In genomic region chr10:62897437-62897836, GRCm38 (mm10) we compare ENCODE assay signal across 28 mouse cellular contexts. TPM values are rescaled to one million over a fixed set of nuclear protein-coding genes. Genes with fewer than 3 reads are reported as not detected.
DNase-seq lines count a peak whose midpoint lies in the region; ATAC-seq and TF ChIP-seq lines count a peak whose summit lies in the region.
"Had no signal": no experiment of that assay in that cellular context is flagged by ENCODE, and none has a peak within 500 bp of the region (broad histone marks: within the 10 kb centered on the region; RNA-seq: fewer than 3 reads in every experiment).

No protein-coding gene starts in this region.

- no peak overlapping the region for H3K9ac ChIP-seq in MEL (ENCODE audit: control insufficient read depth, low read depth, low read length, poor library complexity, severe bottlenecking)
- H3K9ac ChIP-seq in forebrain, postnatal 0 days = no peak overlapping the region
- H3K9ac ChIP-seq: embryonic facial prominence, embryonic 13.5 days; embryonic facial prominence, embryonic 15.5 days; forebrain, embryonic 12.5 days had no signal

- peak overlapping the region; percentile 95 for H3K4me3 ChIP-seq in E14TG2a.4 (replicated peaks; ENCODE audit: low read length)
- H3K4me3 ChIP-seq in MEL (ENCODE audit: control insufficient read depth in 1 of 2, insufficient read depth in 1 of 2, low read depth in 2 of 2, low read length in 2 of 2) = no peak overlapping the region
- no peak overlapping the region for H3K4me3 ChIP-seq in forebrain, postnatal 0 days (ENCODE audit: low read depth, low read length)
- H3K4me3 ChIP-seq: embryonic facial prominence, embryonic 13.5 days; embryonic facial prominence, embryonic 15.5 days; erythroblast, embryonic 14.5 days; forebrain, embryonic 10.5 days; forebrain, embryonic 12.5 days had no signal

- H3K4me2 ChIP-seq in forebrain, postnatal 0 days (ENCODE audit: low read depth) = no peak overlapping the region
- H3K4me2 ChIP-seq: embryonic facial prominence, embryonic 13.5 days; embryonic facial prominence, embryonic 15.5 days; forebrain, embryonic 12.5 days had no signal

- H3K27ac ChIP-seq in MEL (ENCODE audit: control insufficient read depth, low read depth, low read length) = no peak overlapping the region
- H3K27ac ChIP-seq in forebrain, postnatal 0 days (ENCODE audit: low read depth, low read length) = no peak overlapping the region
- H3K27ac ChIP-seq: embryonic facial prominence, embryonic 13.5 days; embryonic facial prominence, embryonic 15.5 days; forebrain, embryonic 10.5 days; forebrain, embryonic 12.5 days had no signal

- peaks cover 73% of the 10 kb centered on the region for H3K4me1 ChIP-seq in E14TG2a.4 (replicated peaks; ENCODE audit: low read depth, low read length)
- H3K4me1 ChIP-seq in MEL (ENCODE audit: control insufficient read depth in 1 of 2, insufficient read depth in 2 of 2, low read length in 2 of 2) = no peaks in the 10 kb centered on the region
- no peaks in the 10 kb centered on the region for H3K4me1 ChIP-seq in forebrain, postnatal 0 days (ENCODE audit: insufficient read depth)
- H3K4me1 ChIP-seq: embryonic facial prominence, embryonic 13.5 days; embryonic facial prominence, embryonic 15.5 days; forebrain, embryonic 10.5 days; forebrain, embryonic 12.5 days had no signal

- TF ChIP-seq POLR2A in MEL (IDR thresholded peaks at IDR 0.05; ENCODE audit: control insufficient read depth in 1 of 2, insufficient read depth in 1 of 2, low read depth in 1 of 2, low read length in 2 of 2, poor library complexity in 1 of 2) = no peak

- 92% methylated on average over 3 of the region's 3 CpGs for WGBS in forebrain, postnatal 0 days

- intact Hi-C loops in heart, postnatal 10 days (cut with DNase I) = no loop called here
- intact Hi-C loops in heart, postnatal 36 days (cut with DNase I) = no loop called here

- no peak for TF ChIP-seq RAD21 in MEL (IDR thresholded peaks at IDR 0.05; ENCODE audit: low read depth, low read length)

- H3K79me2 ChIP-seq in MEL (ENCODE audit: control insufficient read depth, insufficient read depth, low read length, poor library complexity) = no peaks in the 10 kb centered on the region

- peaks cover 13% of the 10 kb centered on the region for H3K36me3 ChIP-seq in E14TG2a.4 (ENCODE audit: insufficient read depth, low read length)
- H3K36me3 ChIP-seq in MEL (ENCODE audit: control insufficient read depth in 1 of 2, insufficient read depth in 2 of 2, low read length in 2 of 2) = no peaks in the 10 kb centered on the region
- H3K36me3 ChIP-seq in forebrain, postnatal 0 days (ENCODE audit: insufficient read depth) = no peaks in the 10 kb centered on the region
- H3K36me3 ChIP-seq: embryonic facial prominence, embryonic 13.5 days; embryonic facial prominence, embryonic 15.5 days; forebrain, embryonic 10.5 days; forebrain, embryonic 12.5 days; G1E had no signal

- TF ChIP-seq CTCF in E14TG2a.4 (conservative IDR thresholded peaks at IDR 0.05; ENCODE audit: low read length) (no peak), MEL (IDR thresholded peaks at IDR 0.05 in 2 of 3, conservative IDR thresholded peaks at IDR 0.05 in 1 of 3; ENCODE audit: control insufficient read depth in 1 of 3, insufficient read depth in 1 of 3, low read depth in 2 of 3, low read length in 3 of 3, poor library complexity in 1 of 3, severe bottlenecking in 1 of 3) (no peak)
- TF ChIP-seq CTCF in forebrain, postnatal 0 days (IDR thresholded peaks at IDR 0.05; ENCODE audit: low read depth) = no peak

- TF ChIP-seq EP300 in MEL (IDR thresholded peaks at IDR 0.05; ENCODE audit: low read depth in 1 of 2, low read length in 2 of 2) = no peak

- peak; percentile 51 for DNase-seq in ES-CJ7 (ENCODE audit: low read depth, low spot score)
- DNase-seq in MEL (ENCODE audit: low read depth, low spot score) = no peak
- peak; percentile 52 for DNase-seq in ZHBTc4 (ENCODE audit: low read depth, low spot score)
- DNase-seq in forebrain, postnatal 0 days = no peak
- no peak for DNase-seq in heart, postnatal 10 days
- no peak for DNase-seq in heart, postnatal 36 days
- DNase-seq: adrenal gland, adult 2 months; adrenal gland, postnatal 10 days; adrenal gland, postnatal 25 days; B cell, adult 2 months; cerebellum, adult 11 months; cerebellum, adult 18-20 months; cerebellum, adult 8-10 months; cerebellum, adult 9-11 months; cerebellum, postnatal 14 days; cerebellum, postnatal 36 days; embryo, embryonic 11 days had no signal

- ATAC-seq in forebrain, postnatal 0 days = no peak
- ATAC-seq: CD4-positive, CD25-positive, alpha-beta regulatory T cell, adult 4 months; forebrain, embryonic 14.5 days; forebrain, embryonic 16.5 days had no signal

- no peaks in the 10 kb centered on the region for H3K9me3 ChIP-seq in E14TG2a.4 (ENCODE audit: low read length)
- H3K9me3 ChIP-seq in MEL (replicated peaks; ENCODE audit: insufficient read depth, low read length) = no peaks in the 10 kb centered on the region
- no peaks in the 10 kb centered on the region for H3K9me3 ChIP-seq in forebrain, postnatal 0 days (ENCODE audit: low read length)
- H3K9me3 ChIP-seq: embryonic facial prominence, embryonic 13.5 days; embryonic facial prominence, embryonic 15.5 days; forebrain, embryonic 10.5 days; forebrain, embryonic 12.5 days; G1E had no signal

- no peaks in the 10 kb centered on the region for H3K27me3 ChIP-seq in E14TG2a.4 (ENCODE audit: insufficient read depth, low read length)
- peaks cover 0 to 1% of the 10 kb centered on the region in 2 experiments; a peak in 3 of 4 replicates for H3K27me3 ChIP-seq in MEL (ENCODE audit: control insufficient read depth in 1 of 2, insufficient read depth in 2 of 2, low read length in 2 of 2)
- H3K27me3 ChIP-seq in forebrain, postnatal 0 days (ENCODE audit: insufficient read depth, low read length) = no peaks in the 10 kb centered on the region
- H3K27me3 ChIP-seq: CH12.LX; embryonic facial prominence, embryonic 13.5 days; embryonic facial prominence, embryonic 15.5 days; forebrain, embryonic 12.5 days had no signal

TF ChIP-seq in MEL, 35 proteins besides CTCF, POLR2A, EP300 and RAD21:
- TF ChIP-seq CHD2 (IDR thresholded peaks at IDR 0.05; ENCODE audit: low read length) (no peak), NRF1 (IDR thresholded peaks at IDR 0.05; ENCODE audit: insufficient read depth, low read depth, low read length, poor library complexity, severe bottlenecking) (no peak), ZKSCAN1 (IDR thresholded peaks at IDR 0.05; ENCODE audit: low read depth, low read length) (no peak), ZC3H11A (IDR thresholded peaks at IDR 0.05; ENCODE audit: low read depth, low read length) (no peak), BHLHE40 (IDR thresholded peaks at IDR 0.05; ENCODE audit: borderline replicate concordance, low read depth, low read length) (no peak), TBP (IDR thresholded peaks at IDR 0.05; ENCODE audit: low read depth, low read length) (peak; percentile 61; the same call in 1 of the 2 replicates)

RNA-seq across cellular contexts. Expression of gene Tet1, which starts 11.4 kb away (rescaled TPM):
- 0.03 and 0.08 TPM in 2 replicates for total RNA-seq in MEL (2012; rRNA removed)
- under 1 TPM in 1 of 2 experiments, not detected in 1; 0.08 TPM for polyA plus RNA-seq in MEL (2012; ENCODE audit: insufficient read depth in 1 of 2, insufficient read length in 2 of 2, low read depth in 1 of 2, low replicate concordance in 2 of 2, missing spikeins in 1 of 2)
- 26.2 and 32.7 TPM in 2 replicates for total RNA-seq in forebrain, postnatal 0 days (2014; rRNA removed)
- polyA plus RNA-seq in forebrain, postnatal 0 days (2015; fragmentation: Nextera tagmentation; extraction: Ambion mirVana) = 17.2 and 32.1 TPM in 2 replicates
- 10 to 100 TPM; 23.3 to 35.6 TPM for total RNA-seq in heart, postnatal 10 days (2021)
- total RNA-seq in heart, postnatal 36 days (2021) = 1 to 10 TPM; 6.2 to 8.7 TPM
- polyA plus RNA-seq: erythroblast, embryonic 14.5 days; G1E had no signal

RNA-seq across cellular contexts. Expression of gene Slc25a16, which starts 23.0 kb away (rescaled TPM):
- total RNA-seq in MEL (2012; rRNA removed) = 7.7 and 8.3 TPM in 2 replicates
- 10 to 100 TPM in 1 of 2 experiments, not detected in 1; 12.1 TPM for polyA plus RNA-seq in MEL (2012; ENCODE audit: insufficient read depth in 1 of 2, insufficient read length in 2 of 2, low read depth in 1 of 2, low replicate concordance in 2 of 2, missing spikeins in 1 of 2)
- 23.1 and 25.1 TPM in 2 replicates for total RNA-seq in forebrain, postnatal 0 days (2014; rRNA removed)
- 10.4 and 15.1 TPM in 2 replicates for polyA plus RNA-seq in forebrain, postnatal 0 days (2015; fragmentation: Nextera tagmentation; extraction: Ambion mirVana)
- 10 to 100 TPM; 29.5 to 30.7 TPM for total RNA-seq in heart, postnatal 10 days (2021)
- total RNA-seq in heart, postnatal 36 days (2021) = 10 to 100 TPM; 22.6 to 26.9 TPM

RNA-seq across cellular contexts. Expression of gene Dna2, which starts 49.4 kb away (rescaled TPM):
- 28.0 and 30.3 TPM in 2 replicates for total RNA-seq in MEL (2012; rRNA removed)
- 10 to 100 TPM in 1 of 2 experiments, not detected in 1; 40.9 TPM for polyA plus RNA-seq in MEL (2012; ENCODE audit: insufficient read depth in 1 of 2, insufficient read length in 2 of 2, low read depth in 1 of 2, low replicate concordance in 2 of 2, missing spikeins in 1 of 2)
- 2.8 and 2.9 TPM in 2 replicates for total RNA-seq in forebrain, postnatal 0 days (2014; rRNA removed)
- 1.8 and 2.0 TPM in 2 replicates for polyA plus RNA-seq in forebrain, postnatal 0 days (2015; fragmentation: Nextera tagmentation; extraction: Ambion mirVana)
- 1 to 10 TPM; 3.3 to 3.5 TPM for total RNA-seq in heart, postnatal 10 days (2021)
- total RNA-seq in heart, postnatal 36 days (2021) = under 1 TPM; 0.56 to 0.76 TPM

Comparison
In these comparisons a context has a peak if more than half of its experiments do, and no peak if none do; other contexts are left out.
1. DNase-seq: peak in ES-CJ7 (single experiment) and ZHBTc4 (single experiment); none in MEL (single experiment), forebrain, postnatal 0 days (single experiment), heart, postnatal 10 days (0 of 2) and heart, postnatal 36 days (0 of 2).